Mouse (Mus musculus) urinary bladder, postnatal 14 days (tissue): Measurements from ENCODE around the gene Slc5a3.

Experiments used
- DNase-seq: peaks from one replicate; pipeline ENCODE4 v3.0.0; 2021; ENCODE audit warnings: low spot score

Slc5a3 gene

DNA sequence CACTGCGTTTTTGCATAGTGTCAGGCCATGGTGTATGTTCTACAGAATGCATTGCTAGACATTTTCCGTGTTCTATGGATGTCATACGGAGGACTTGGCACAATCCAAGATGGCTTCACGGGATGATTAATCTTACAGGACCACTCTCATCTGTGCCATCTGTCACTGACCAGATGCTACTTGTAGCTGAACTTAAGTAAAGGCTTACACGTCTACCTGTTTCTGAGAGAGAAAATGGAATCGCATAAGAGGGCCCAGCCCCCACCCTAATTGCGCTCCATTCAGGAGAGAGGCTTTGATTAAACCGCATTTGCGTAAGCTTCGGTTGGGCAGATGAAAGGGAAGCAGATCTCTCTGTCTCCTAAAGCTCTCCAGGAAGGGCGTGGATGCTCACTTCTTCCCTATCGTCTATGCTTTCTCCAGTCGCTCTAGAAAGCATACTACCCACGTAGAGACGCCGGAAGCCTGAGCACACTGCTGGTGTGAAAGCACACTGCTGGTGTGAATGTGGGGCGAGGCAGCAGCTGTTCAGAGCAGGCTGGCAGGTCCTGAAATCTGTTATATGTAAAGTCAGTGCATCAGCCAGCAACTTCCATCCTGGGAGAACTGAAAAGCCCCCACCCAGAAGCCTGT, 62.9 kb downstream of the Slc5a3 start:
- DNase-seq = no peak

DNA sequence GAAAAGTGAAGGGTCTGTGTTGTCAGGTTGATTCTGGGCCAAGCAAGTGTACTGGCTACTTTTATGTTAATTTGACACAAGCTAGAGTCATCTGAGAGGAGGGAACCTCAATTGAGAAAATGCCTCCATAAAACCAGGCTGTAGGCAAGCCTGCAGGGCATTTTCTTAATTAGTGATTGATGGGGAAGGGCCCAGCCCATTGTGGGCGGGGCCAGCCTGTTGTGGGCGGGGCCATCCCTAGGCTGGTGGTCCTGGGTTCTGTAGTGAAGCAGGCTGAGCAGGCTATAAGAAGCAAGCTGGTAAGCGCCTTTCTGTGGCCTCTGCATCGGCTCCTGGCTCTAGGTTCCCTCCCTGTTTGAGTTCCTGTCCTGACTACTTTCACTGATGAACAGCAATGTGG, 69.1 kb downstream of the Slc5a3 start:
- DNase-seq = no peak

- no peak for DNase-seq
These were observed 69.5 kb downstream of the Slc5a3 start for GRCm38 (mm10) chr16:92127666-92128065.

DNA sequence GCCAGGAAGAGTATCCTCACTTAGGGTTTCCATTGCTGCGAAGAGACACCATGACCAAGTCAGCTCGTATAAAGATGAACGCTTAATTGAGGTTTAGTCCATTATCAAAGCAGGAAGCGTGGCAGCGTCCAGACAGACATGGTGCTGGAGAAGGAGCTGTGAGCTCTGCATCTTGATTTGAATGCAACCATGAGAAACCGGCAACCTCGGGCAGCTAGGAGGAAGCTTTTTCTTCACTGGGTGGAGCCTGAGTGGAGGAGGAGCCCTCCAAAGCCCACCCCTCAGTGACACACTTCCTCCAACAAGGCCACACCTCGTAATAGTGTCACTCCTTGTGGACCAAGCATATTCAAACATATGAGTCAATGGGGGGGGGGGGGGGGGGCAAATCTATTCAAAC, 71.7 kb downstream of the Slc5a3 start:
- no peak for DNase-seq

DNA sequence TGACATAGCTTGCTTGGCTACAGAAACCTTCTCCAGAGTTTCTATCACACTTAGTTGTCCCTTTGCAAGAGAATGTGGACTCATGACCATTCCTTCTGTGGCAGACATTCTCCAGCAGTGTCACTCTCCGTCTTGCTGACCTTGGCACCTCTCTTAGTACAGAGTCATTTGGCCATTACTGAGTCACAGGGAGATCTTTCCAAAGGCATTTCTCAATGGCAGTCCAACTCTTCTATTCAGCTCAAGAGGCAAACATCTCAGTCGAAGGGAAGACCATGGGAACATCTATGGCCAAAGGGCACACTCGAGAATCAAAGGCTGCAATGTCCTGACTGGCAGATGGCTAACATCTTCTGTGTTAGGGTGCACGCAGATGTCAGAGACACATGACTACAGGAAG, 74.4 kb downstream of the Slc5a3 start:
- no peak for DNase-seq

- DNase-seq = no peak
These were observed 76.1 kb downstream of the Slc5a3 start for GRCm38 (mm10) chr16:92134148-92134764.

DNA sequence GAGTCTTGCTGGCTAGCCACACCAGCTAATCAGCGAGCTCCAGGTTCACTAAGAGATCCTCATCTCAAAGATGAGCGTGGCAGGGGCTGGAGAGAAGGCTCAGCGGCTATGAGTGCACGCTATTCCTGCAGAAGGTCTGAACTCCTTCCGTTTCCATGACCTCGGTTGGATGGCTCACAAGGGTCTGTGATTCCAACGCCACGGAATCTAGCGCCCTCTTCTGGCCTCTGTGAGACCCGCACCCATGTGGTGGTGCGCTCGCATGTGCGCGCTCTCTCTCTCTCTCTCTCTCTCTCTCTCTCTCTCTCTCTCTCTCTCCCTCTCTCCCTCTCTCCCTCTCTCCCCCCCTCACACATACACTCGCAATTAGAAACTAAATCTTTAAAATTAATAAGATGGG, 78.2 kb downstream of the Slc5a3 start:
- no peak for DNase-seq
